Mouse (Mus musculus) lung, embryonic 15.5 days (tissue): ENCODE results near the gene Mfsd14a. TPM values are rescaled to one million over a fixed set of nuclear protein-coding genes. Genes with fewer than 3 reads are reported as not detected.

Experiments used
- ATAC-seq: fragments of 200-750 bp; cut with Nextera tagmentation; 2 replicates; pipeline ENCODE4 v1.8.0; 2017; ENCODE audit warnings: moderate number of reproducible peaks, borderline replicate concordance; ENCODE audit not compliant: low FRiP score, low TSS enrichment; ENCODE audit errors: extremely low read depth
- H3K27ac ChIP-seq: fragments of 300-500 bp; sonication (generic); 2 replicates; pipeline ENCODE4 v1.5.1; 2015; ENCODE audit warnings: moderate library complexity, mild to moderate bottlenecking, inconsistent platforms
- H3K27me3 ChIP-seq: fragments of 300-500 bp; sonication (generic); 2 replicates; pipeline ENCODE4 v1.6.1; 2015; ENCODE audit warnings: inconsistent platforms
- H3K36me3 ChIP-seq: fragments of 300-500 bp; sonication (generic); 2 replicates; pipeline ENCODE4 v1.6.1; 2015; ENCODE audit warnings: inconsistent platforms
- H3K4me1 ChIP-seq: fragments of 300-500 bp; sonication (generic); 2 replicates; pipeline ENCODE4 v1.6.1; 2015; ENCODE audit warnings: inconsistent platforms
- H3K4me2 ChIP-seq: fragments of 300-500 bp; sonication (generic); 2 replicates; pipeline ENCODE4 v1.6.1; 2015; ENCODE audit warnings: inconsistent platforms, mild to moderate bottlenecking, moderate library complexity
- H3K4me3 ChIP-seq: fragments of 300-500 bp; sonication (generic); 2 replicates; pipeline ENCODE4 v1.5.1; 2015; ENCODE audit warnings: mild to moderate bottlenecking, inconsistent platforms
- H3K9ac ChIP-seq: fragments of 300-500 bp; sonication (generic); 2 replicates; pipeline ENCODE4 v1.6.1; 2015; ENCODE audit warnings: inconsistent platforms
- H3K9me3 ChIP-seq: fragments of 300-500 bp; sonication (generic); 2 replicates; pipeline ENCODE4 v1.6.1; 2016; ENCODE audit warnings: inconsistent platforms
- WGBS: fragments of 180-500 bp; shearing (Covaris S2); methylation state at CpG from one replicate; pipeline ENCODE4 v1.1.7; 2015; 5-methylcytosine and 5-hydroxymethylcytosine counted together
- polyA plus RNA-seq: library from polyadenylated mRNA; unstranded; fragments of >200 nt; fragmentation: Nextera tagmentation; extraction: Ambion mirVana; gene quantifications from 2 replicates; pipeline ENCODE4 v1.2.1, GENCODE M21; 2015

The Mfsd14a gene
- 86.0 TPM in 2 replicates for polyA plus RNA-seq

- Histone ChIP-seq H3K9ac (peak within 1 kb of the TSS; percentile 98), H3K4me1 (peaks cover 24% of the 10 kb centered on the region), H3K27me3 (no peaks in the 10 kb centered on the region), H3K27ac (peak within 1 kb of the TSS; percentile 88), H3K4me3 (peak within 1 kb of the TSS; percentile 82), H3K4me2 (peak within 1 kb of the TSS; percentile 61), H3K36me3 (no peaks in the 10 kb centered on the region), H3K9me3 (no peaks in the 10 kb centered on the region)
- peak; percentile 100 for ATAC-seq
- under 1% methylated on average over 39 of the region's 39 CpGs for WGBS
Measured at GRCm38 (mm10) chr3:116662463-116662863, at the start of gene Mfsd14a. Gene Mfsd14a (minus strand): TSS chr3:116662677.

GRCm38 (mm10) chr3:116711624-116712435, 49.4 kb upstream of the Mfsd14a start:
- peak overlapping the region; percentile 90 for H3K9ac ChIP-seq
- H3K27ac ChIP-seq = peak overlapping the region; percentile 76
- ATAC-seq = peak; percentile 93
- H3K27me3 ChIP-seq = no peaks in the 10 kb centered on the region
- no peaks in the 10 kb centered on the region for H3K36me3 ChIP-seq
- H3K4me2 ChIP-seq = peak overlapping the region; percentile 88
- H3K4me3 ChIP-seq = peak overlapping the region; percentile 88
- under 1% methylated on average over 85 of the region's 85 CpGs for WGBS
- H3K9me3 ChIP-seq = no peaks in the 10 kb centered on the region
- H3K4me1 ChIP-seq = peaks cover 14% of the 10 kb centered on the region

GRCm38 (mm10) chr3:116710941-116711340, 48.5 kb upstream of the Mfsd14a start:
- Histone ChIP-seq H3K4me1 (peaks cover 14% of the 10 kb centered on the region), H3K36me3 (0 out of 2 replicates have a peak, but pooled peaks cover 4% of the 10 kb centered on the region), H3K27me3 (no peaks in the 10 kb centered on the region), H3K4me2 (peak overlapping the region; percentile 88), H3K9me3 (no peaks in the 10 kb centered on the region), H3K4me3 (peak overlapping the region; percentile 88), H3K27ac (no peak overlapping the region), H3K9ac (peak overlapping the region; percentile 90; the same call in 1 of the 2 replicates)
- 37% methylated on average over 9 of the region's 9 CpGs for WGBS
- ATAC-seq = no peak

- Histone ChIP-seq H3K4me2 (no peak overlapping the region), H3K4me1 (peaks cover under 1% of the 10 kb centered on the region), H3K9ac (no peak overlapping the region), H3K27me3 (no peaks in the 10 kb centered on the region), H3K36me3 (0 out of 2 replicates have a peak, but pooled peaks cover 4% of the 10 kb centered on the region), H3K4me3 (no peak overlapping the region), H3K9me3 (no peaks in the 10 kb centered on the region), H3K27ac (no peak overlapping the region)
- 90% methylated on average over 1 of the region's 1 CpGs for WGBS
- ATAC-seq = no peak
Measured at GRCm38 (mm10) chr3:116705637-116706204, 43.2 kb upstream of the Mfsd14a start.

GRCm38 (mm10) chr3:116703835-116704234, 41.4 kb upstream of the Mfsd14a start:
- Histone ChIP-seq H3K4me1 (no peaks in the 10 kb centered on the region), H3K9me3 (no peaks in the 10 kb centered on the region), H3K4me3 (no peak overlapping the region), H3K27me3 (no peaks in the 10 kb centered on the region), H3K27ac (no peak overlapping the region), H3K9ac (no peak overlapping the region), H3K4me2 (no peak overlapping the region), H3K36me3 (0 out of 2 replicates have a peak, but pooled peaks cover 4% of the 10 kb centered on the region)
- no peak for ATAC-seq
- WGBS = 91% methylated on average over 5 of the region's 5 CpGs

GRCm38 (mm10) chr3:116702647-116703272, 40.3 kb upstream of the Mfsd14a start:
- ATAC-seq = no peak
- no peak overlapping the region for H3K4me3 ChIP-seq
- no peaks in the 10 kb centered on the region for H3K27me3 ChIP-seq
- no peak overlapping the region for H3K4me2 ChIP-seq
- H3K27ac ChIP-seq = no peak overlapping the region
- 70% methylated on average over 1 of the region's 1 CpGs for WGBS
- 0 out of 2 replicates have a peak, but pooled peaks cover 4% of the 10 kb centered on the region for H3K36me3 ChIP-seq
- H3K9ac ChIP-seq = no peak overlapping the region
- no peaks in the 10 kb centered on the region for H3K9me3 ChIP-seq
- no peaks in the 10 kb centered on the region for H3K4me1 ChIP-seq

GRCm38 (mm10) chr3:116701601-116702000, 39.1 kb upstream of the Mfsd14a start:
- 0 out of 2 replicates have a peak, but pooled peaks cover 2% of the 10 kb centered on the region for H3K36me3 ChIP-seq
- no peak overlapping the region for H3K27ac ChIP-seq
- no peaks in the 10 kb centered on the region for H3K4me1 ChIP-seq
- H3K27me3 ChIP-seq = no peaks in the 10 kb centered on the region
- H3K4me3 ChIP-seq = no peak overlapping the region
- WGBS = 90% methylated on average over 4 of the region's 4 CpGs
- H3K9ac ChIP-seq = no peak overlapping the region
- H3K9me3 ChIP-seq = no peaks in the 10 kb centered on the region
- no peak for ATAC-seq
- H3K4me2 ChIP-seq = no peak overlapping the region

- H3K4me2 ChIP-seq = no peak overlapping the region
- no peak overlapping the region for H3K27ac ChIP-seq
- no peak overlapping the region for H3K9ac ChIP-seq
- 58% methylated on average over 2 of the region's 2 CpGs for WGBS
- no peaks in the 10 kb centered on the region for H3K4me1 ChIP-seq
- no peaks in the 10 kb centered on the region for H3K36me3 ChIP-seq
- no peaks in the 10 kb centered on the region for H3K27me3 ChIP-seq
- H3K4me3 ChIP-seq = no peak overlapping the region
- no peaks in the 10 kb centered on the region for H3K9me3 ChIP-seq
- no peak for ATAC-seq
Measured at GRCm38 (mm10) chr3:116698786-116699185, 36.3 kb upstream of the Mfsd14a start.

GRCm38 (mm10) chr3:116695666-116695985, 33.1 kb upstream of the Mfsd14a start:
- Histone ChIP-seq H3K9ac (no peak overlapping the region), H3K27ac (no peak overlapping the region), H3K4me3 (no peak overlapping the region), H3K4me1 (no peaks in the 10 kb centered on the region), H3K27me3 (no peaks in the 10 kb centered on the region), H3K36me3 (no peaks in the 10 kb centered on the region), H3K9me3 (no peaks in the 10 kb centered on the region), H3K4me2 (no peak overlapping the region)
- 81% methylated on average over 2 of the region's 2 CpGs for WGBS
- no peak for ATAC-seq

GRCm38 (mm10) chr3:116694955-116695665, 32.6 kb upstream of the Mfsd14a start:
- Histone ChIP-seq H3K9ac (no peak overlapping the region), H3K36me3 (no peaks in the 10 kb centered on the region), H3K27me3 (no peaks in the 10 kb centered on the region), H3K27ac (no peak overlapping the region), H3K4me1 (no peaks in the 10 kb centered on the region), H3K4me3 (no peak overlapping the region), H3K4me2 (no peak overlapping the region), H3K9me3 (no peaks in the 10 kb centered on the region)
- no peak for ATAC-seq
- 82% methylated on average over 8 of the region's 8 CpGs for WGBS

- Histone ChIP-seq H3K9ac (no peak overlapping the region), H3K4me3 (no peak overlapping the region), H3K4me2 (no peak overlapping the region), H3K27me3 (no peaks in the 10 kb centered on the region), H3K9me3 (no peaks in the 10 kb centered on the region), H3K36me3 (no peaks in the 10 kb centered on the region), H3K27ac (no peak overlapping the region), H3K4me1 (no peaks in the 10 kb centered on the region)
- 91% methylated on average over 3 of the region's 3 CpGs for WGBS
- no peak for ATAC-seq
Measured at GRCm38 (mm10) chr3:116694312-116694711, 31.8 kb upstream of the Mfsd14a start.
